Mouse (Mus musculus) G1E (cell line): ENCODE measurements around the gene Ift46.
A peak's percentile ranks its signal among the peaks of the same experiment; 100 is the strongest.

Source experiments
- CTCF ChIP-seq: IDR thresholded peaks from 2 replicates; pipeline ENCODE4 v1.5.1; 2012; ENCODE audit warnings: low read depth, low read length, inconsistent platforms, mixed read lengths
- GATA1 ChIP-seq: IDR thresholded peaks from 2 replicates; pipeline ENCODE4 v1.6.1; 2012; ENCODE audit warnings: borderline replicate concordance, low read length, inconsistent platforms, mixed read lengths
- GATA2 ChIP-seq: IDR thresholded peaks from 2 replicates; pipeline ENCODE4 v1.6.1; 2012; ENCODE audit warnings: low read depth, low read length, inconsistent platforms, borderline replicate concordance

GRCm38 (mm10) chr9:44772750-44773651 is 5.3 kb downstream of the Ift46 start:
- TF ChIP-seq CTCF: peak; percentile 81
- no peak for TF ChIP-seq GATA1
- TF ChIP-seq GATA2: no peak
